Mouse (Mus musculus) gastrocnemius, postnatal 10 days (tissue): ENCODE measurements around the gene Il27. TPM values are rescaled to one million over a fixed set of nuclear protein-coding genes. Genes with fewer than 3 reads are reported as not detected.

ENCODE experiments used
- DNase-seq: peaks from one replicate; pipeline ENCODE4 v3.0.0; 2021; ENCODE audit warnings: mixed read lengths
- total RNA-seq, 2 experiments: library from RNA; stranded (reverse); gene quantifications; 2 replicates each; pipeline ENCODE4 v1.2.3; 2021

Il27 gene
- total RNA-seq, 2 experiments from 2014 or later = not detected

DNA sequence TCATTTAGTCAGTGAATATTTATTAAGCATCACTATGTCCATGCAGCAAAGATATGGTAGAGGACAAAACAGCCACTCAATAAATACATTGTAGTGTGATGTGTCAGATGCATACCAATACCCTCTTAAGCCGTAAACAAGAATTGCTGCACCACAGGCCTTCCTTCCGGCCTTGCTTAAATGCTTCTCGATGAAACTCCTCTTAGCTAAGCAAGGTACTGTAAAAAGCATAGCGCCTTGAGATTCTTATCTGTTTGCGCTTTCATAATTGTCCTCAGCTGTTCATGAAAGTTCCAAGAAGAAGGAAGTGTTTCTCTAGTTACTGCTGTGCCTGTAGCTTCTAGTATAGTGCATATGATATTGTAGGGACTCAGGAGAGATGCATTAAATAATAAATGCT lies 11.9 kb upstream of the Il27 start:
- DNase-seq = no peak

DNA sequence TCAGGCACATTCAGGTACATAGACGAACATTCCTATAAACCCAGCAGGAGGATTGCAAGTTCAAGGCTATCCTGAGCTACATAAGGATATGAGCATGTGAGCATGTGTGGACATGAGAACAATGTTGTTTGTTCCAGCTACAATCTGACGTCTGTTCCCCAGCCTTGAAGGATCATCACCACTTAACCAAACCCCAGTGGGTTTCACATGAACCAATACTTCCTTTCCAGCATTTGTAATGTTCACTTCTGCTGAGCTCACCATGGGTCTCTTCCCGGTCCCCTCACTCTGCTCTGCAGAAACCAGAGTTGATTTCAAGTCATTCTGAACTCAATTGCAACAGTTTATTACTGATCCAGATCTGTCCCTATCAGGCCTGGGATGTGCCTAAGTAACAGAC lies 7.9 kb upstream of the Il27 start:
- DNase-seq = no peak

DNA sequence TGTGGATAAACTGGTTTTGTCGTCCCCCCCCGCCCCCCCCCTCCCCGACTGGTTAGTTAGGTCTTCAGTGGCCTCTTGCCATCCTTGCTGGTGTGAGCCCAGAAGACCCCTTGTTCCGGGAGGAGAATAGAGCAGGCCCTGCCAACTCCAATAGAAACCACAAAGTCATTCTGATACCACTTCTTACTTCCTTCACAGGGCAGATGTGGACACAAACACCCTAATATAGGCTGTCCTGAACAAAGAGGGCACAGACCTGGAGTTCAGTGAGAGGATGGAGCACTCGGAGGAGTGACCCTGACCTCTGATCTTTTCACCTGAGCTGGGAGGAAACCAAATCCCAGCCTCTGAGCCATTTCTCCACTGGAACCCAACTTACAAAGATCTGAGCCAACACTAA lies 7.2 kb upstream of the Il27 start:
- DNase-seq = no peak

DNA sequence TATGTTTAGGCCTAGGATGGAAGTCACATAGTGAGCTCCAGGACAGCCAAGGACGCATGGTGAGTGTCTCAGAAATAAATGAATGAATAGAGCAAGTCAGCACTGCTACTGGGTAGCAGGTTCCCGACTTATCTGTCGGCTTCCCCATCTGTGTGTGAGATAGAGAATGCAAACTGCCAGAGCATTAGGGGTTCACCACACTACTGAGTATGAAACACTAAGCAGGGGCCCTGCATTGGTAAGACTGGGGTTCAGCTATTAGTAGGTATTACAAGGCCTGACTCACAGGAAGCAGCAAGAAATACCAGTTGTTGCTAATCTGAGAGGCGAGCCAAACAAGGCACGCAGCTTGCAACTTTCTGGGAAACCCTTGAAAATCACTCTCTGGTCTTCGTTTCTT lies 4.2 kb upstream of the Il27 start:
- DNase-seq = no peak

DNA sequence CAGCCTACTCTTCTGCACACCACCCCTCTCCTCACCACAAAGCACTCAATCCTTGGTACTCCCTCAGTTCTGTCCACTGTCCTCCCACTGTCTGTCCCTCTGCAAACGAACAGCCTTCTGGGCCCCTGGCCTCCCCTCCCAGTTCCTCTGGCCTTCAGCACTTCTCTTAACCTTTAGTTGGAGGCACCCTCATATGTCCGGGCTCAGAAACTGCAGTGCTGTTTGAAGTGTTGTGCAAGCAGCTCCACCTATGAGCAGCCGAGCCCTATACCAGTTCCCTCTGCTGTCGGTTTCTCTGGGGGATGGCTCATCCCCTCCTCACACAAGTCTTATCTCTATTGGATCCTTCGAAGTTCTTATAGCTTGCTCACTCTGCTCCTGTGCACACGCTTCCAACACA lies 1.7 kb upstream of the Il27 start:
- no peak for DNase-seq

DNA sequence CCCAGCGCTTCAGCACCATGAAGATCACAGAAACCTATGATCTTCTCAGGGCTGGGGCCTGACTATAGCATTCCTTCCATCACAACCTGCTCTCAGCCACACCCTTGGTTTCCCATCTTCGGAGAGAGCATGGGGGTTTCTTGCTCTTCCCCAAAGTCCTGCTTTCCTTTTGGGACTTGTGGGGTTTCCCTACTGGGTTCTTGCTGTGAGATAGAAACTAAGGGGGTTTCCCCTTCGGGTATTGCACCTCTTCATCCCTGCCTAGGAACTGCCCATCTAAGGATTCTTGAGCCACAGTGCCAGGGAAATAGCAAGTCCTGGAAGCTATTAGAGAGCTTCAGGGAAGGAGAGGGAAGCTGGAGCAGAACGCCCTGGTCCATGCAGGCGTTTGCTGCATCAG lies 1.1 kb upstream of the Il27 start:
- no peak for DNase-seq

DNA sequence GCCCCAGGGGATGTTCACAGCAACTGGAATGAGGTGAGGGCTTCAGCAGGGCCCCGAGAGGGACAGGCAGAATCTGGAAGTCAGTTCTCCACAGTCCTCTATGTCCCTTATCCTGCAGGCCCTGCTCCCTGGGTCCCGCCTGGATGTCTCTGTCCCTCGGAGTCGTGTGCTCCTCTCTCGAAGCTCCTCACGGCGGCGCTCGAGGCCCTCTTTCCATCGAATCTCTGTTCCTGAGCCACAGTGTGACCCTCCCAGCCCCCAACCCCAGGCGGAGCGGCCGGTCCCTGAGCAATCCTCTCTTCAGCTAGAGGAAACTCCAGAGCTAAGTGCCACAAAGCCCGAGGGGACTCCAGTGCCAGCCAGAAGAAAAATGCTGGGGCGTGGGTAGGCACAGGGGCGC lies 7.0 kb downstream of the Il27 start:
- DNase-seq = peak; percentile 74

DNA sequence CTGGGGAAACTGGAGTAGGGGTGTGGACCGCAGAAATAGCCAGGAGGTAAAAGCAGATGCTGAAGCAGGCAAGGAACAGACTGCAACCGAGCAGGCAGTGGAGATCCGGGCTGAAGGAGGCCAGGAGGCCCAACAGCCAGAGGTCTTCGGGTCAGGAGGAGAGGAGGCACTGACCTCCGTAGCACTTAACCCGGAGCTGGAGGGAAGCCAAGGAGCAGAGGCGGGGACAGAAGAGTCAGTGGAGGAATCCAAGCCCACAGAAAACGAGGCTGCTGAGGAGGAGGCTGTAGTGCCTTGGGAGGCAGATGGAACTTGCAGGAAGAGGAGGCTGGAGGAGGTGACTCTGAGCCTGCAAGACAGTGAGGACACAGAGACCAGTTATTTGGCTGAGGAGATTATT lies 7.9 kb downstream of the Il27 start:
- no peak for DNase-seq

DNA sequence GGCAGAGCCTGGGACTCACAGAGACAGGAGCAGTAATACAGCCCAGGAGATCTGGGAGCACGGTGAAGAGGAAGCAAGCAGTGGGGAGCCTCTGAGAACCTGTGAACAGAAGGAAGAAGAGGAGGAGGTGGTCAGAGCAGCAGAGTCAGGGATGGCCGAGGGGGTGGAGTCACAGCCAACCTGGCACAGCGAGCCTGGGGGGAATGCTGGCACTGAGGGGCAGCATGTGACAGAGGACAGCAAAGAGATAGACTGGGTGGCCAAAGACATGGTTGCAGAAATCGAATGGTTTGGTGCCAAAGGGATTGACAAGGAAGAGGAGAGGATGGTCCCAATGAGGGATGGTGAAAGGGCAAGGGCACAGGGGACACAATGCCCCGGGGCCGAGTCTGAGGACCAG lies 9.0 kb downstream of the Il27 start, which contains the start of gene Cln3:
Cln3 (minus strand) TSS at position 101 of the 400 bp plus-strand sequence.
- DNase-seq = no peak

DNA sequence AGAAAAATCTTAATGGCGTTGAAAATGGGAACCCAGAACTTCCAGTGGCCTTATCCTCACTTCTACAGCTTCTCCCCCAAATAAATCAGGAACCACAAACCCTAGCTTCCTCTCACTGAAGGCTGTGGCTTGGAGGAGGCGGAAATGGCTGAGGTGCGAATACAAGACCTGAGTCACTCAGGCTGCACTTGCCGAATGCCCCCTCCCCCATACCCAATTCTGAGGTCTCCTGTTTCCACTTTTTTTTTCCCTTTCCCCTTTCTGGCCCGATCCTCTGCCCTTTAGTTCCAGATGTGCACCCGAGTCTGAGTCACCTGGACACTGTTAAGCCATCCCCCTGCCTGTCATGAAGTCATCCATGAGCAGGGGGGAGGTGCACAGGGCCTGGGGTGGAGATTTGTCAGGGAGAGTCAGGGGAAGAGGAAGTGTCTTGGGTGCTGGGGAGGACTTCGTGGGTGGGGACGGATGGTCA lies 10.2 kb downstream of the Il27 start, which contains the start of gene Apobr:
Apobr (plus strand) TSS at position 437 of the 472 bp plus-strand sequence.
- DNase-seq = no peak

DNA sequence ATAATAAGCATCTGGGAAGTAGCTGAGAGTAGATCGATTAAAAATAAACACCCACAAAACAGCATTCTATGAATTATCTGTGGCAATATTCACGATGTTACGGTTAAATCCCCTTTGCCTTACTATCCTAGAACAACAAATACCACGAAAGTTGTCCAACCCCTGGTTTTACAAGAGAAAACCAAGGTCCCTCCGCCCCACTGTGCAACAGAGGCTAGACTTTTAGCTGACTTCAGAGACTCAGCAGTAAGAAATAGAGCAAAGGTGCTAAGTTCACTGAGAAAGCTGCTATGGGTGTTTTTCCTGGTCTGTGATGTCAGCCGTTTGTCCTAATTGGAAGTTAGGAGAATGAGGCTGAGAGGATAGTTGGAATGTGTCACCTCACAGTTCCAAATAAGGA lies 11.0 kb downstream of the Il27 start:
- DNase-seq = no peak

DNA sequence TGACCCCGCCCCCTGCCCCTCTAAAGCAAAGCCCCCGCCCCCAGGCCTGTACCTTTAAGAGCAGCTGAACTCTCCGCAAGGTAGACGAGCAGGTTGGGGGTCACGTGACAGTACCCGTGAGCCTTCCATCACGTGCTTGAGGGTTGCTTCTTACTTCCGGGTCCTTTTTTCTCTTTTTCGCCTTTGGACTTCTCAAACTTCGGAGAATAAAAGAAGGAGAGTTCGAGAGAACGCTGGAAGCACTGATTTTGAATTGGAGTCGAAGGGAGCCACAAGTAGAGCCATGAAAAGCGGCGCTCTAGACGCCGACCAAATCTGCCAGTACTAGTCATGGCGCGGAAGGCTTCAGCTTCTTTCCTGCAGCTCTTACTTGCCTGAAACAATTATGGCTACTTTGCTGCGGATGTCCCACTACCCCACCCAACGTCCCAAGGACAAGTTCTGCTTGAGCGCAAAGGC lies 11.5 kb downstream of the Il27 start:
- peak; percentile 83 for DNase-seq

DNA sequence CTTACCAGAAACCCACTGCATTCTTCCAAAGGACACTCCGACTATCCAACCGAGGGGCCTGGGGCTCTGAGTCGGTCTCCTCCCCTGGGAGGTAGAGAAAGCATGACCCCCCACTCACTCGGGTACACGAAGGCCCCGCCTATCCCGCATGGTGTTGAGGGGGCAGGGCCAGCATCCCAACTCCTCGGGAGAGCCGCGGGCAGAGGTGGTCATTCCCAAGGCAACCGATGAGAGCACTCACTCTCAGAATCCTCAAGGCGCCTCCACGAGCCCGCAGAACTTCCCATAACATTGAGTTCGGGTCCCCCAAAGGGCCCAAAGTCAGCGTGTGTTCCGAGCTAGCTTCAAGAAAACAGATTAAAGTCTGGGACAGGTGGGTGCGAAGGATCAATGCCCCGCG lies 12.0 kb downstream of the Il27 start:
- no peak for DNase-seq

DNA sequence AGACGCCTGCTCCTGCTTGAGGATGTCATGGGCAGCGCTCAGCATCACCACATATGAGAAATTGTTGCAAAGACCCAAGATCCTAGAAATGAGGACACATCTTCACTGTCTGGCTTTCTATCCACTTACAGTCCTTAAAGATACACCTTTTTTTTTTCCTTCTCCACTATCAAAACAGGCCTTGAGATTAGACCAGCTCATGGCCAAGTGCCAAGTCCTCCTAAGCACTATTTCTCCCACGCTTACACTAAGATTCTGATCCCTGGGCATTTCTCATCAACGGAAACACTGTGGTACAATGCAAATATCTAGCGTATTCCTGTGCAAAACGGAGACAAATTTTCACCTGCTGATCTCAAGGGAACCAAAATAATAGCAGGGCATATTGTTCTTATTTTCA lies 13.1 kb downstream of the Il27 start:
- no peak for DNase-seq

DNA sequence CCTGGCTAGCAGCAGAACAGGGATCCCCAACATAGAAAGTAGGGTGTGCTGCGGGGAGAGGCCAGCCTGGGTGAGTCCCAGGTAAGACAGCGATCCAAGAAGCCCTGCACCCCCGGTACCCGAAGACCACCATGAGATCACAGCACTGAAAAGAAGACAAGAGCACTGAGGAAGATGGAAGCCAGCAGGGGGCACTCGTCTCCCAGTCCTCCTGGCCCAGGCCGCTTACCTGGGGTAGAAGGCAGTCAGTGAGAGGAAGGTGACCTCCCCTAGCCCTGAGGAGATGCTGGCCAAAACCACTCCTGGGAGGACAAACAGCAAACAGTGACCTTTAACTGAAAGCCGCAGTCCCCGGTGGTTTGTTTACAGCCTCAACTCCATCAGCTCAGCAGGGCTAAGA lies 15.6 kb downstream of the Il27 start:
- DNase-seq = peak; percentile 43

DNA sequence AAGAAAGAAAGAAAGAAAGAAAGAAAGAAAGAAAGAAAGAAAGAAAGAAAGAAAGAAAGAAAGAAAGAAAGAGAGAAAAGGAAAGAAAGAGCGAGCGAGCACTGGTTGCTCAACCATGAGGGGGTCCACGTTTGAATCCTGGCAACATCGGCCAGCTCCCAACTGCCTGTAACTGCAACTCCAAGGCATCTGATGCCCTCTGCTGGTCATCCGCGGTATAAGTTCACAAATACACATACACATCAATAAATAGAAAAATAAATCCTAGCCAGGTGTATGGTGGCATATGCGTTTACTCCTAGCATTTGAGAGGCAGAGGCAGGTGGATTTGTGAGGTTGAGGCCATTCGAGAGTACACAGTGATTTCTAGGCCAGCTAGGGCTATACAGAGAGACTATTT lies 17.8 kb downstream of the Il27 start:
- DNase-seq = peak; percentile 45

DNA sequence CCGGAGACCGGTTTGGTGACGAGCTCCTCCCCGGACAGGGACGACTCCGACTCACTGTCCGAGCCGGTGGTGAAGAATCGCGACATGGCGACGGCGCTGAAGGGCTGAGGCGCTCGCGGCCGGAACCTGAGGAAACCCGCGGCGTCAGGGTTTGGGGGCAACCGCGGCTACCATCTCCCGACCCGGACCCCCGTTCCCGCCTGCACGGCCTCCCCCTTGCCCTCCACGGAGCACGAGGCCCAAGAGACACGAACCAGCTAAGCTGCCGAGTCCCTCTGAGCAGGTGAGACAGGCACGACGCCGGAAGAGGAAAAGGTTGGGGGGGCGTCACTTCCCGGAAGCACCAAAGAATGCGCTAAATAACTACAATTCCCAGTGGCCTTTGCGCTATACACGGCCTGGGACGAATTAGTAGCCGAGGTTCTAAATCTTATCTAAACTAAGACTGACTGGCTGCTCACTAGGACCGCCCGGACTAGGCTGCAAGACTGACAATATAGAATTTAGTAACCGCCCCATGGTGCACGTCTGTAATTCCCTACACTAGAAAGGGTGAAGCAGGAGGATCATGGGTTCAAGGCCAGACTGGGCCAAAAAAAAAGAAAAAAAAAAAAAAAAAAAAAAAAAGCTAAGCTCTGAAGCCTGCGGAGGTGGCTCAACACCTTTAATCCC lies 28.5 kb downstream of the Il27 start, which contains the start of gene Eif3c:
Eif3c (minus strand) TSS at position 318 of the 672 bp plus-strand sequence.
- DNase-seq = peak; percentile 64

DNA sequence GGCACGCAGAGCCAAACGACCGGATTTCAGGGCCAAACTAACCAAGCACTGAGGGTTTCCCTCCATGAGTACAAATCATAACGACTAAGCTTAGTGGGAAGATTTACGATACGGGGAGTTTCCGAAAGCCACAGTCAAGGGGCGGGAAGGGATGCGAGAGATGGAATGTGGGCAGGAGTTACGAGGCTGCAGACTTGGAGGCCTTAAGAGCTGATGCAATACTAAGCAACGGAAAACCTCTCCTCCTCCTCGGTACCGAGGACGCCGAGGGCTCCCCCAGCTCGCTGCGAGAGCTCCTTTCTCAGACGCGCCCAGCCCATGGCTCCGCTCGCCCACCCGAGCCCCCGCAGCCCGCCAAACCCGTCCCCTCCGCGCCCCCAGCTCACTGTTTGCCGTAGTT lies 29.0 kb downstream of the Il27 start:
- no peak for DNase-seq

DNA sequence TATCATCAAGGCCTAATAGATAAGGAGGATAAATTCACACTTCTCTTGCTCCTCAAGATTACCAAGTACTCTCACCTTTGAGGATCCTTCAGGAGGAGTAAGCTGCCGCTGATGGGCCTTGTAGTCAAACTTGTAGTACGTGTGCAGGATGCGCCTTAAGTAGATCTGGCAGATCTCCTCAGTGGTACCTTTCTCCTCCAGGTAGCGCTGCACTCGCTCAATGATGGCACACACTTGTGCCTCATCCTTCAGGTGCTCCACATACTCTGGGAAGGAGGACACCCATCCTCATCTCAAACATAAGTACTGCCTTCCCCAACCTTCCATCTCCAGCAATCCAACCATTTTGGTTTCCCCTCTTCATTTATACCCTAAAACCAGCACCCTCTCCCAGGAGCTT lies 38.1 kb downstream of the Il27 start:
- DNase-seq = no peak

DNA sequence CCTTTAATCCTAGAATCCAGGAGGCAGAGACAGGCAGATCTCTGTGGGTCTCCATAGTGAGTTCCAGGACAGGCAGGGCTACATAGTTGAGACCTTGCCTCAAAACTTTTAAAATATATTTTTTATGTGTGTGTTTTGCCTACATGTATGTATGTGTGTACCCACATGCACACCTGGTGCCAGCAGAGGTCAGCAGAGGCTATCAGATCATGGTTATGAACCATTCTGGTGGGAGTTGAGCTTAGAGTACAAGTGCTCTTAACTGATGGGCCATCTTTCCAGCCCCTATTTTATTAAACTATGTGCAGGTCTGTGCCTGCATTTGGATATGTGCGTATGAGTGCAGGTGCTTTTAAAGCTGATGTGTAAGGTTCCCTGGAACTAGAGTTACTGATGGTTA lies 39.9 kb downstream of the Il27 start:
- DNase-seq = no peak

DNA sequence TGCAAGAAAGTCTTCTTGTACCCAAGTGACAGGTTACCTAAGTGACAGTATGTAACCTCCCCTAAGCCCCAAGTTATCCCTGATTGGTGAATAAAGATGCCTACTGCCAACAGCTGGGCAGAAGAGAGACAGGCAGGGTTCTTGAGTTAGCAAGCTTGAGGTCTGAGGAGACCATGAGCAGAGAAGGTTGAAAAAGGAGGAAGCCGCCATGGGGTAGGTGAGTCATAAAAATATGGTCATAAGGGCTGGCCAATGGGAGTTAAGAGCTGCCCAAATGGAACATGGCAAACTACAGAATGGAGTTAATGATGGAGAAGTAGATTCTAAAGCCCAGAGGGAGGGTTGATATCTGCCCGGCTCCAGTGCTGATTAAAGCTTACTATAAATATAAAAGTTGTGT lies 49.1 kb downstream of the Il27 start:
- no peak for DNase-seq

DNA sequence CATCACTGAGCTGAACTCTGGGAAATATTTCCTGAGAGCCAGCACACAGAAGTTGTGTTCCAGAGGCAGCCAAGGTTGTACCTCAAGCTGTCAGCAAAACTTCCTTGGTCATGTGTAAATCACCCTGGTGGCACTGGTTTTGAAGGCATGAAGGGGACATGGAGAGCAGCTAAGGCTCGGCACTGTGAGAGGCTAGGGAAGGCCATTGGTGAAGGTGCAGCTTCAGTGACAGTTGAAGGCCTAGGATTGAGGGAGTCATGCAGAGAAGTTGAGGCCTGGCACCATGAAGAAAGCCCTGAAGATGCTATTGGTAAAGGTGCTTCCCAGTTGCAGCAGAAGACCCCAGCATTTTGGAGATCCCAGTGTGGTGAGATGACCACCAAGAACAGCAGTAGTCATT lies 53.1 kb downstream of the Il27 start:
- no peak for DNase-seq
